Mouse (Mus musculus) embryonic facial prominence, embryonic 12.5 days (tissue): ENCODE results near the gene Ing2. TPM values are rescaled to one million over a fixed set of nuclear protein-coding genes. Genes with fewer than 3 reads are reported as not detected.

Experiments used
- ATAC-seq: fragments of 200-750 bp; cut with Nextera tagmentation; 2 replicates; pipeline ENCODE4 v1.8.0; 2017; ENCODE audit not compliant: insufficient number of reproducible peaks, insufficient read depth, low FRiP score, low TSS enrichment
- H3K27ac ChIP-seq: fragments of 300-500 bp; sonication (generic); 2 replicates; pipeline ENCODE4 v1.5.1; 2016; ENCODE audit warnings: mild to moderate bottlenecking
- H3K27me3 ChIP-seq: fragments of 300-500 bp; sonication (generic); 2 replicates; pipeline ENCODE4 v1.6.1; 2016; ENCODE audit warnings: mild to moderate bottlenecking, moderate library complexity
- H3K36me3 ChIP-seq: fragments of 300-500 bp; sonication (generic); 2 replicates; pipeline ENCODE4 v1.6.1; 2016; ENCODE audit warnings: mild to moderate bottlenecking
- H3K4me1 ChIP-seq: fragments of 300-500 bp; sonication (generic); 2 replicates; pipeline ENCODE4 v1.6.1; 2016
- H3K4me2 ChIP-seq: fragments of 300-500 bp; sonication (generic); replicated peaks from 2 replicates; pipeline ENCODE4 v1.6.1; 2016; ENCODE audit warnings: mild to moderate bottlenecking, moderate library complexity
- H3K4me3 ChIP-seq: fragments of 300-500 bp; sonication (generic); 2 replicates; pipeline ENCODE4 v1.5.1; 2016; ENCODE audit warnings: mild to moderate bottlenecking
- H3K9ac ChIP-seq: fragments of 300-500 bp; sonication (generic); 2 replicates; pipeline ENCODE4 v1.6.1; 2016; ENCODE audit warnings: mild to moderate bottlenecking, moderate library complexity
- H3K9me3 ChIP-seq: fragments of 300-500 bp; sonication (generic); 2 replicates; pipeline ENCODE4 v1.6.1; 2016; ENCODE audit warnings: mild to moderate bottlenecking, moderate library complexity
- WGBS: fragments of 180-500 bp; shearing (Covaris S2); methylation state at CpG from one replicate; pipeline ENCODE4 v1.1.7; 2016; 5-methylcytosine and 5-hydroxymethylcytosine counted together
- polyA plus RNA-seq: library from polyadenylated mRNA; unstranded; fragments of >200 nt; fragmentation: Nextera tagmentation; extraction: Ambion mirVana; gene quantifications from 2 replicates; pipeline ENCODE4 v1.2.1, GENCODE M21; 2016

Gene Ing2
- 16.6 and 18.9 TPM in 2 replicates for polyA plus RNA-seq

GRCm38 (mm10) chr8:47674777-47675710 lies at the start of gene Ing2:
Gene Ing2, minus strand, starts transcription at chr8:47675556.
- H3K4me3 ChIP-seq = peak within 1 kb of the TSS; percentile 87
- H3K9ac ChIP-seq = peak within 1 kb of the TSS; percentile 87
- no peaks in the 10 kb centered on the region for H3K27me3 ChIP-seq
- under 1% methylated on average over 101 of the region's 106 CpGs for WGBS
- no peaks in the 10 kb centered on the region for H3K36me3 ChIP-seq
- ATAC-seq = peak; percentile 88
- peaks cover 4% of the 10 kb centered on the region for H3K4me1 ChIP-seq
- no peaks in the 10 kb centered on the region for H3K9me3 ChIP-seq
- H3K4me2 ChIP-seq = peak within 1 kb of the TSS; percentile 69
- peak within 1 kb of the TSS; percentile 93 for H3K27ac ChIP-seq

- no peak for ATAC-seq
- no peak overlapping the region for H3K4me2 ChIP-seq
- no peaks in the 10 kb centered on the region for H3K27me3 ChIP-seq
- no peaks in the 10 kb centered on the region for H3K36me3 ChIP-seq
- no peak overlapping the region for H3K27ac ChIP-seq
- H3K4me1 ChIP-seq = no peaks in the 10 kb centered on the region
- 63% methylated on average over 4 of the region's 4 CpGs for WGBS
- no peak overlapping the region for H3K9ac ChIP-seq
- H3K4me3 ChIP-seq = no peak overlapping the region
- H3K9me3 ChIP-seq = no peaks in the 10 kb centered on the region
Measured at GRCm38 (mm10) chr8:47721609-47722008, 46.3 kb upstream of the Ing2 start.

- 36% methylated on average over 11 of the region's 11 CpGs for WGBS
- Histone ChIP-seq H3K27ac (0 out of 2 replicates have a peak overlapping the region, but pooled peaks have one; percentile 30), H3K9ac (no peak overlapping the region), H3K4me1 (no peaks in the 10 kb centered on the region), H3K27me3 (no peaks in the 10 kb centered on the region), H3K4me3 (no peak overlapping the region), H3K9me3 (no peaks in the 10 kb centered on the region), H3K4me2 (no peak overlapping the region), H3K36me3 (no peaks in the 10 kb centered on the region)
- no peak for ATAC-seq
Measured at GRCm38 (mm10) chr8:47718641-47719040, 43.3 kb upstream of the Ing2 start.

GRCm38 (mm10) chr8:47713761-47714745 lies 38.7 kb upstream of the Ing2 start, which contains the start of gene Cdkn2aip:
Gene Cdkn2aip, minus strand, starts transcription at chr8:47713932.
- Histone ChIP-seq H3K9ac (peak within 1 kb of the TSS; percentile 81), H3K4me3 (peak within 1 kb of the TSS; percentile 65), H3K4me1 (peaks cover 3% of the 10 kb centered on the region), H3K36me3 (peaks cover 15% of the 10 kb centered on the region), H3K9me3 (no peaks in the 10 kb centered on the region), H3K27me3 (no peaks in the 10 kb centered on the region), H3K4me2 (peak within 1 kb of the TSS; percentile 63), H3K27ac (peak within 1 kb of the TSS; percentile 95)
- peak; percentile 91 for ATAC-seq
- under 1% methylated on average over 99 of the region's 114 CpGs for WGBS

- Histone ChIP-seq H3K9ac (peak overlapping the region; percentile 81), H3K27ac (peak overlapping the region; percentile 95), H3K9me3 (no peaks in the 10 kb centered on the region), H3K4me1 (peaks cover 3% of the 10 kb centered on the region), H3K4me3 (peak overlapping the region; percentile 65), H3K4me2 (peak overlapping the region; percentile 63), H3K27me3 (no peaks in the 10 kb centered on the region), H3K36me3 (peaks cover 22% of the 10 kb centered on the region)
- ATAC-seq = peak; percentile 49
- under 1% methylated on average over 44 of the region's 44 CpGs for WGBS
Measured at GRCm38 (mm10) chr8:47713171-47713663, 37.9 kb upstream of the Ing2 start.

- no peak overlapping the region for H3K4me3 ChIP-seq
- 89% methylated on average over 5 of the region's 5 CpGs for WGBS
- no peak overlapping the region for H3K4me2 ChIP-seq
- no peak overlapping the region for H3K9ac ChIP-seq
- peaks cover 32% of the 10 kb centered on the region for H3K36me3 ChIP-seq
- H3K9me3 ChIP-seq = no peaks in the 10 kb centered on the region
- no peak for ATAC-seq
- H3K4me1 ChIP-seq = peaks cover 3% of the 10 kb centered on the region
- H3K27me3 ChIP-seq = no peaks in the 10 kb centered on the region
- no peak overlapping the region for H3K27ac ChIP-seq
Measured at GRCm38 (mm10) chr8:47708106-47708505, 32.8 kb upstream of the Ing2 start.

GRCm38 (mm10) chr8:47706746-47707145 lies 31.4 kb upstream of the Ing2 start:
- Histone ChIP-seq H3K9ac (no peak overlapping the region), H3K9me3 (no peaks in the 10 kb centered on the region), H3K4me1 (no peaks in the 10 kb centered on the region), H3K36me3 (peaks cover 29% of the 10 kb centered on the region), H3K27ac (no peak overlapping the region), H3K27me3 (no peaks in the 10 kb centered on the region), H3K4me3 (no peak overlapping the region), H3K4me2 (no peak overlapping the region)
- WGBS = 91% methylated on average over 8 of the region's 8 CpGs
- ATAC-seq = no peak

- no peak overlapping the region for H3K27ac ChIP-seq
- H3K4me1 ChIP-seq = no peaks in the 10 kb centered on the region
- WGBS = 63% methylated on average over 1 of the region's 1 CpGs
- no peaks in the 10 kb centered on the region for H3K9me3 ChIP-seq
- no peak for ATAC-seq
- H3K4me3 ChIP-seq = no peak overlapping the region
- no peak overlapping the region for H3K9ac ChIP-seq
- no peak overlapping the region for H3K4me2 ChIP-seq
- H3K27me3 ChIP-seq = no peaks in the 10 kb centered on the region
- H3K36me3 ChIP-seq = 0 out of 2 replicates have a peak, but pooled peaks cover 3% of the 10 kb centered on the region
Measured at GRCm38 (mm10) chr8:47702333-47702732, 27.0 kb upstream of the Ing2 start.

GRCm38 (mm10) chr8:47697696-47698095 lies 22.3 kb upstream of the Ing2 start:
- Histone ChIP-seq H3K4me1 (no peaks in the 10 kb centered on the region), H3K4me3 (no peak overlapping the region), H3K27ac (no peak overlapping the region), H3K36me3 (no peaks in the 10 kb centered on the region), H3K27me3 (no peaks in the 10 kb centered on the region), H3K4me2 (no peak overlapping the region), H3K9ac (no peak overlapping the region), H3K9me3 (no peaks in the 10 kb centered on the region)
- 81% methylated on average over 1 of the region's 1 CpGs for WGBS
- ATAC-seq = no peak

GRCm38 (mm10) chr8:47695431-47696105 lies 20.2 kb upstream of the Ing2 start:
- H3K27me3 ChIP-seq = peaks cover 6% of the 10 kb centered on the region; the same call in 1 of the 2 replicates
- H3K9me3 ChIP-seq = no peaks in the 10 kb centered on the region
- H3K4me1 ChIP-seq = no peaks in the 10 kb centered on the region
- no peak overlapping the region for H3K9ac ChIP-seq
- no peak overlapping the region for H3K27ac ChIP-seq
- no peak overlapping the region for H3K4me3 ChIP-seq
- no peak overlapping the region for H3K4me2 ChIP-seq
- no peak for ATAC-seq
- H3K36me3 ChIP-seq = no peaks in the 10 kb centered on the region
- 84% methylated on average over 5 of the region's 5 CpGs for WGBS

GRCm38 (mm10) chr8:47693119-47693518 lies 17.8 kb upstream of the Ing2 start:
- H3K36me3 ChIP-seq = no peaks in the 10 kb centered on the region
- peaks cover 7% of the 10 kb centered on the region; the same call in 1 of the 2 replicates for H3K27me3 ChIP-seq
- H3K4me2 ChIP-seq = no peak overlapping the region
- 24% methylated on average over 2 of the region's 2 CpGs for WGBS
- no peaks in the 10 kb centered on the region for H3K4me1 ChIP-seq
- no peak overlapping the region for H3K27ac ChIP-seq
- no peak for ATAC-seq
- no peak overlapping the region for H3K9ac ChIP-seq
- H3K4me3 ChIP-seq = no peak overlapping the region
- H3K9me3 ChIP-seq = no peaks in the 10 kb centered on the region
